8 mouse cellular contexts compared by ENCODE assay signal in genomic region chr15:88954368-88955072, GRCm38 (mm10). TPM values are rescaled to one million over a fixed set of nuclear protein-coding genes. Genes with fewer than 3 reads are reported as not detected.
A peak's percentile ranks its signal among the peaks of the same experiment; 100 is the strongest.
DNase-seq lines count a peak whose midpoint lies in the region; ATAC-seq and TF ChIP-seq lines count a peak whose summit lies in the region.

Ttll8 (minus strand) TSS chr15:88954418.

- intact Hi-C loops in left cerebral cortex, postnatal 36 days (cut with DNase I) = no loop called here

- TF ChIP-seq CTCF in kidney, adult 2 months (conservative IDR thresholded peaks at IDR 0.05; ENCODE audit: insufficient read depth, insufficient read length, low read depth, low read length) = no peak
- TF ChIP-seq CTCF in lung, adult 2 months (IDR thresholded peaks at IDR 0.05; ENCODE audit: insufficient read depth, low read length) = no peak

- peak within 1 kb of the TSS; percentile 85 for H3K4me2 ChIP-seq in embryonic facial prominence, embryonic 14.5 days (ENCODE audit: low read depth, low read length)

- peak; percentile 9 to 13 for DNase-seq in left cerebral cortex, postnatal 36 days (ENCODE audit: low spot score in 2 of 2)
- no peak for DNase-seq in left cerebral cortex, adult 11 months (ENCODE audit: low spot score)
- DNase-seq in embryonic facial prominence, embryonic 14.5 days (ENCODE audit: low spot score) = peak; percentile 23
- DNase-seq in kidney, adult 2 months = peak; percentile 37
- peak; percentile 15 for DNase-seq in lung, adult 2 months
- peak; percentile 28 for DNase-seq in right cerebral cortex, postnatal 25 days
- no peak for DNase-seq in frontal cortex, postnatal 25 days (ENCODE audit: low spot score in 2 of 2)
- DNase-seq in cerebellum, adult 9-10 months = no peak

- peak within 1 kb of the TSS; percentile 39 for H3K4me3 ChIP-seq in embryonic facial prominence, embryonic 14.5 days (ENCODE audit: low read depth, low read length)
- H3K4me3 ChIP-seq in kidney, adult 2 months (ENCODE audit: insufficient read depth, low read depth, low read length) = peak within 1 kb of the TSS; percentile 24; the same call in 1 of the 2 replicates
- no peak within 1 kb of the TSS for H3K4me3 ChIP-seq in lung, adult 2 months (replicated peaks; ENCODE audit: extremely low read depth, low read depth, low read length)

- peaks cover 6% of the 10 kb centered on the region; the same call in 1 of the 2 replicates for H3K4me1 ChIP-seq in embryonic facial prominence, embryonic 14.5 days (ENCODE audit: control insufficient read depth, insufficient read depth, low read length)
- no peaks in the 10 kb centered on the region for H3K4me1 ChIP-seq in kidney, adult 2 months (ENCODE audit: control insufficient read depth, insufficient read depth, low read length)
- H3K4me1 ChIP-seq in lung, adult 2 months (ENCODE audit: control insufficient read depth, insufficient read depth, low read length) = 0 out of 2 replicates have a peak, but pooled peaks cover 2% of the 10 kb centered on the region

- no peaks in the 10 kb centered on the region for H3K9me3 ChIP-seq in embryonic facial prominence, embryonic 14.5 days (ENCODE audit: control insufficient read depth, low read length)

- 5% methylated on average over 35 of the region's 53 CpGs for WGBS in embryonic facial prominence, embryonic 14.5 days
- WGBS in kidney, adult 2 months = 4% methylated on average over 53 of the region's 53 CpGs
- 8% methylated on average over 53 of the region's 53 CpGs for WGBS in lung, adult 2 months

- peak; percentile 72 for ATAC-seq in embryonic facial prominence, embryonic 14.5 days (ENCODE audit: low read depth)

- no peaks in the 10 kb centered on the region for H3K36me3 ChIP-seq in embryonic facial prominence, embryonic 14.5 days (ENCODE audit: control insufficient read depth, insufficient read depth, low read length)
- H3K36me3 ChIP-seq in kidney, adult 2 months (ENCODE audit: control insufficient read depth, insufficient read depth, low read length) = no peaks in the 10 kb centered on the region

- H3K27ac ChIP-seq in embryonic facial prominence, embryonic 14.5 days (replicated peaks; ENCODE audit: low read depth, low read length) = no peak within 1 kb of the TSS
- no peak within 1 kb of the TSS for H3K27ac ChIP-seq in kidney, adult 2 months (ENCODE audit: insufficient read depth, low read depth, low read length)

- H3K27me3 ChIP-seq in embryonic facial prominence, embryonic 14.5 days (replicated peaks; ENCODE audit: control insufficient read depth, insufficient read depth, low read length) = peaks cover 32% of the 10 kb centered on the region
- no peaks in the 10 kb centered on the region for H3K27me3 ChIP-seq in kidney, adult 2 months (replicated peaks; ENCODE audit: control insufficient read depth, insufficient read depth, low read length)

- TF ChIP-seq POLR2A in kidney, adult 2 months (IDR thresholded peaks at IDR 0.05; ENCODE audit: low read depth, low read length) = no peak
- TF ChIP-seq POLR2A in lung, adult 2 months (IDR thresholded peaks at IDR 0.05; ENCODE audit: borderline replicate concordance, extremely low read depth, low read depth, low read length) = no peak

- peak within 1 kb of the TSS; percentile 47 for H3K9ac ChIP-seq in embryonic facial prominence, embryonic 14.5 days (ENCODE audit: low read depth, low read length)

RNA-seq across cellular contexts. Expression of gene Ttll8, which starts in this region (rescaled TPM):
- total RNA-seq in left cerebral cortex, postnatal 36 days (2021) = 1 to 10 TPM; 1.1 to 2.1 TPM
- polyA plus RNA-seq in embryonic facial prominence, embryonic 14.5 days (2014; fragmentation: Nextera tagmentation; extraction: Ambion mirVana) = 0.17 TPM in 1 of 2 replicates, not detected in the other
- polyA plus RNA-seq in kidney, adult 2 months (2012; rRNA removed) = 0.03 TPM in 2 replicates
- 0.45 and 0.65 TPM in 2 replicates for polyA plus RNA-seq in lung, adult 2 months (2012; rRNA removed)

Comparison
In these comparisons a context has a peak if more than half of its experiments do, and no peak if none do; other contexts are left out.
1. DNase-seq: peak in left cerebral cortex, postnatal 36 days (2 of 2) and right cerebral cortex, postnatal 25 days (single experiment); none in left cerebral cortex, adult 11 months (single experiment), frontal cortex, postnatal 25 days (0 of 2) and cerebellum, adult 9-10 months (single experiment).
2. Peak in DNase-seq, ATAC-seq, H3K4me3 ChIP-seq, H3K9ac ChIP-seq and H3K4me2 ChIP-seq in embryonic facial prominence, embryonic 14.5 days; RNA of the gene not detected or under 1 TPM.
3. Peak in DNase-seq and H3K4me3 ChIP-seq in kidney, adult 2 months; RNA of the gene not detected or under 1 TPM.
4. Peak in DNase-seq in lung, adult 2 months; RNA of the gene not detected or under 1 TPM.